Mouse (Mus musculus): Measurements from ENCODE around the gene Siglece. TPM values are rescaled to one million over a fixed set of nuclear protein-coding genes. Genes with fewer than 3 reads are reported as not detected.
A peak's percentile ranks its signal among the peaks of the same experiment; 100 is the strongest.

The Siglece gene
- polyA plus RNA-seq, 1 experiment = 6.1 TPM

GRCm38 (mm10) chr7:43607743-43608287 lies 52.1 kb downstream of the Siglece start:
- H3K4me3 ChIP-seq (ENCODE audit: control insufficient read depth, low read depth, low read length) = peak overlapping the region; percentile 73
- H3K36me3 ChIP-seq (ENCODE audit: control insufficient read depth, insufficient read depth, low read length) = no peaks in the 10 kb centered on the region
- peaks cover 8% of the 10 kb centered on the region for H3K4me1 ChIP-seq (ENCODE audit: control insufficient read depth, insufficient read depth, low read length)
- TF ChIP-seq POLR2A (IDR thresholded peaks at IDR 0.05; ENCODE audit: control insufficient read depth, low read depth, low read length) (no peak), CTCF (IDR thresholded peaks at IDR 0.05; ENCODE audit: control insufficient read depth, insufficient read depth, insufficient replicate concordance, low read depth, low read length) (no peak)
- peak overlapping the region; percentile 20; the same call in 1 of the 2 replicates for H3K27ac ChIP-seq (ENCODE audit: control insufficient read depth, insufficient read depth, low read depth, low read length)
- H3K27me3 ChIP-seq (ENCODE audit: control insufficient read depth, insufficient read depth, low read length) = no peaks in the 10 kb centered on the region

- Histone ChIP-seq H3K27ac (ENCODE audit: control insufficient read depth, insufficient read depth, low read depth, low read length) (peak within 1 kb of the TSS; percentile 39), H3K36me3 (ENCODE audit: control insufficient read depth, insufficient read depth, low read length) (no peaks in the 10 kb centered on the region), H3K27me3 (ENCODE audit: control insufficient read depth, insufficient read depth, low read length) (no peaks in the 10 kb centered on the region), H3K4me3 (ENCODE audit: control insufficient read depth, low read depth, low read length) (peak within 1 kb of the TSS; percentile 73), H3K4me1 (ENCODE audit: control insufficient read depth, insufficient read depth, low read length) (peaks cover 8% of the 10 kb centered on the region)
- TF ChIP-seq CTCF (IDR thresholded peaks at IDR 0.05; ENCODE audit: control insufficient read depth, insufficient read depth, insufficient replicate concordance, low read depth, low read length) = no peak
- TF ChIP-seq POLR2A (IDR thresholded peaks at IDR 0.05; ENCODE audit: control insufficient read depth, low read depth, low read length) = no peak; the same call in 1 of the 2 replicates
Measured at GRCm38 (mm10) chr7:43606896-43607742, 52.8 kb downstream of the Siglece start, which contains the start of gene Zfp819. Gene Zfp819, plus strand, starts transcription at chr7:43607169.

GRCm38 (mm10) chr7:43601884-43602283 lies 58.1 kb downstream of the Siglece start:
- Histone ChIP-seq H3K4me3 (ENCODE audit: control insufficient read depth, low read depth, low read length) (no peak overlapping the region), H3K4me1 (ENCODE audit: control insufficient read depth, insufficient read depth, low read length) (no peaks in the 10 kb centered on the region), H3K27ac (ENCODE audit: control insufficient read depth, insufficient read depth, low read depth, low read length) (no peak overlapping the region), H3K27me3 (ENCODE audit: control insufficient read depth, insufficient read depth, low read length) (no peaks in the 10 kb centered on the region), H3K36me3 (ENCODE audit: control insufficient read depth, insufficient read depth, low read length) (no peaks in the 10 kb centered on the region)
- no peak for TF ChIP-seq POLR2A (IDR thresholded peaks at IDR 0.05; ENCODE audit: control insufficient read depth, low read depth, low read length)
- TF ChIP-seq CTCF (IDR thresholded peaks at IDR 0.05; ENCODE audit: control insufficient read depth, insufficient read depth, insufficient replicate concordance, low read depth, low read length) = no peak

Other genes starting within 250 kb of the Siglece start
- 0.07 TPM in 1 of 2 replicates, not detected in the other for gene Lim2, start 232.5 kb downstream of the Siglece start, polyA plus RNA-seq (2012; rRNA removed)
- 0.25 TPM in 1 of 2 replicates, not detected in the other for gene Nkg7, start 223.1 kb downstream of the Siglece start, polyA plus RNA-seq (2012; rRNA removed)
- gene Cldnd2, start 219.4 kb downstream of the Siglece start, polyA plus RNA-seq (2012; rRNA removed) = 247 and 279 TPM in 2 replicates
- gene Etfb, start 216.1 kb downstream of the Siglece start, polyA plus RNA-seq (2012; rRNA removed) = 50.5 and 51.5 TPM in 2 replicates
- 5.4 and 7.5 TPM in 2 replicates for gene Gm45233, start 216.0 kb downstream of the Siglece start, polyA plus RNA-seq (2012; rRNA removed)
- 10.9 and 12.9 TPM in 2 replicates for gene Vsig10l, start 197.0 kb downstream of the Siglece start, polyA plus RNA-seq (2012; rRNA removed)
- gene Iglon5, start 170.1 kb downstream of the Siglece start, polyA plus RNA-seq (2012; rRNA removed) = 7.4 and 8.1 TPM in 2 replicates
- 12.4 and 13.8 TPM in 2 replicates for gene 4931406B18Rik, start 154.2 kb downstream of the Siglece start, polyA plus RNA-seq (2012; rRNA removed)
- 7.5 and 8.1 TPM in 2 replicates for gene Cd33, start 115.7 kb downstream of the Siglece start, polyA plus RNA-seq (2012; rRNA removed)
- gene Zfp658, start 97.9 kb downstream of the Siglece start, polyA plus RNA-seq (2012; rRNA removed) = 0.19 and 0.23 TPM in 2 replicates
- 2.9 and 3.8 TPM in 2 replicates for gene Zfp719, start 80.6 kb downstream of the Siglece start, polyA plus RNA-seq (2012; rRNA removed)
- gene Zfp819, start 53.0 kb downstream of the Siglece start, polyA plus RNA-seq (2012; rRNA removed) = 9.2 and 10.6 TPM in 2 replicates
- gene Ceacam18, start 25.5 kb downstream of the Siglece start, polyA plus RNA-seq (2012; rRNA removed) = 0.16 TPM in 1 of 2 replicates, not detected in the other
- 0.74 and 1.2 TPM in 2 replicates for gene Ctu1, start 11.9 kb upstream of the Siglece start, polyA plus RNA-seq (2012; rRNA removed)
- gene Klk14, start 30.3 kb upstream of the Siglece start, polyA plus RNA-seq (2012; rRNA removed) = 0.23 and 0.40 TPM in 2 replicates
- gene Klk13, start 52.4 kb upstream of the Siglece start, polyA plus RNA-seq (2012; rRNA removed) = not detected in 2 replicates
- gene Klk12, start 108.7 kb upstream of the Siglece start, polyA plus RNA-seq (2012; rRNA removed) = not detected in 2 replicates
- not detected in 2 replicates for gene Klk11, start 114.4 kb upstream of the Siglece start, polyA plus RNA-seq (2012; rRNA removed)
- not detected in 2 replicates for gene Klk10, start 120.9 kb upstream of the Siglece start, polyA plus RNA-seq (2012; rRNA removed)
- not detected in 2 replicates for gene Klk9, start 131.7 kb upstream of the Siglece start, polyA plus RNA-seq (2012; rRNA removed)
- gene Klk8, start 137.4 kb upstream of the Siglece start, polyA plus RNA-seq (2012; rRNA removed) = 0.09 and 0.31 TPM in 2 replicates
- gene Klk7, start 151.1 kb upstream of the Siglece start, polyA plus RNA-seq (2012; rRNA removed) = not detected in 2 replicates
- gene Klk6, start 164.3 kb upstream of the Siglece start, polyA plus RNA-seq (2012; rRNA removed) = 0.10 TPM in 1 of 2 replicates, not detected in the other
- gene Klk5, start 181.8 kb upstream of the Siglece start, polyA plus RNA-seq (2012; rRNA removed) = not detected in 2 replicates
- 0.08 TPM in 1 of 2 replicates, not detected in the other for gene Klk4, start 221.0 kb upstream of the Siglece start, polyA plus RNA-seq (2012; rRNA removed)

All from testis, adult 2 months (tissue).